Mouse (Mus musculus): ENCODE results near the gene Cyth3.

- no peak for TF ChIP-seq CTCF (IDR thresholded peaks at IDR 0.05; ENCODE audit: low read depth, low read length)
- no peak for TF ChIP-seq POLR2A (IDR thresholded peaks at IDR 0.05; ENCODE audit: borderline replicate concordance, low read depth, low read length)
Measured at GRCm38 (mm10) chr5:143749630-143750208, 127.5 kb downstream of the Cyth3 start.
